Mouse (Mus musculus) liver, adult (tissue): ENCODE results near the gene Btg1.

Source experiments
- GATA4 ChIP-seq: IDR thresholded peaks from 2 replicates; pipeline ENCODE4 v1.6.1; 2014; ENCODE audit warnings: mild to moderate bottlenecking, low read length; ENCODE audit not compliant: insufficient replicate concordance

Gene Btg1

GRCm38 (mm10) chr10:96616709-96617116 is at the start of gene Btg1:
Gene Btg1, plus strand, starts transcription at chr10:96617006.
- peak; percentile 59; the same call in 1 of the 2 replicates for TF ChIP-seq GATA4

DNA sequence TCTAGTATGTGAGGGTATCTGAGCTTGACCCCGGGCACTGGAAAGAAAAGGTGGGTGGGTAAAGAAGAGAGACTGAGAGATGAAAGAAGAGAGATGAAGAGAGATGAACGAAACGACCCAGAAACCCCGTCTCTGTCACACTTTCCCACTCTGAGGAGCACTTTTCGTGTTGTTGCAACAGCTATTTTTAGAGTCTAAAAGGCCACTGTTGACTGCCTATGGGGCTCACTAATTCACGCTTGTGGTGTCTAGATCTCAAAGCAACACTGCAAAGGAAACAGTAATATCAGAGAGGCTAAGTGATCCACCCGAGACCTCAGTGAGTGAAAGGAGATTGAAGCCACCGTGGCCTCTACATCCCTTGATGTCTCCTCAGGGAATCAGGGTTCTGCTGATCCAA is 47.3 kb upstream of the Btg1 start:
- no peak for TF ChIP-seq GATA4

- no peak for TF ChIP-seq GATA4
These were observed 45.6 kb upstream of the Btg1 start for GRCm38 (mm10) chr10:96571176-96571575.

DNA sequence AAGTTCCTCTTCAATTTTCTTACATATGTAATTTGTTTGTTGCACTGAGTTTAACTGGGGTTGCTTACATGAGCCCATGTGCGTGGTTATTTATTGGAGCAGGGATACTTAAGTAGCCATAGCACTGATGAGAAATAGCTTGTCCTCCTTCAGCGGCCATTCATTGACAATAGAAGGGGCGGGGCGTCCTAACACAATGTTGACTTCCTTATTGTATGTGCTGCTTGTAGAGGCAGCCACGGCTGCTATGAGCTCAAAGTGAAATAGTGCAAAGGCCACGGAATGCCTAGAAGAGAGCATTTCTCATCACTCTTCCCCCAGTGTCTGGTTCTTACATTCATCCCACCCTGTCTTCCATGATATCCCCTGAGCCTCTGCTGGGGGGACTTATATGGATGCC is 42.0 kb upstream of the Btg1 start:
- no peak for TF ChIP-seq GATA4

GRCm38 (mm10) chr10:96575338-96575737 is 41.5 kb upstream of the Btg1 start:
- TF ChIP-seq GATA4: no peak

DNA sequence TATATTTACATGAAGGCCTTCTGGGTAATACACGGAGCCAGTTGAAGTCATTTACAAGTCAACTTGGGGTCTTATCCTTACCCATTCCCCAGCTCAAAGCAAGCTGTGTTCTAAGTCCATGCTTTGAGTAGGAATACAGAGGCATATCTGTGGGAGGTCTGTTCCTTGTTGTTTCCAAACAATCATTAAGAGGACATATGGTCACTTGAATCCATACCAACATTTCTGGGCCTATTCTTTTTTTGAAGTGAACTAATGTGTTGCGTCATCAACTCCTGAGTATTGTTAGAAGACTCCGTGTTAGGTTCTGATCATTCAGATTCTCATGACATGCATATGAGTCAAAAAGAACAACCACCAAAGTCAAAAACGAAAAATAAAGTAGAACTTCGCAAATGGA is 37.9 kb upstream of the Btg1 start:
- TF ChIP-seq GATA4: no peak

DNA sequence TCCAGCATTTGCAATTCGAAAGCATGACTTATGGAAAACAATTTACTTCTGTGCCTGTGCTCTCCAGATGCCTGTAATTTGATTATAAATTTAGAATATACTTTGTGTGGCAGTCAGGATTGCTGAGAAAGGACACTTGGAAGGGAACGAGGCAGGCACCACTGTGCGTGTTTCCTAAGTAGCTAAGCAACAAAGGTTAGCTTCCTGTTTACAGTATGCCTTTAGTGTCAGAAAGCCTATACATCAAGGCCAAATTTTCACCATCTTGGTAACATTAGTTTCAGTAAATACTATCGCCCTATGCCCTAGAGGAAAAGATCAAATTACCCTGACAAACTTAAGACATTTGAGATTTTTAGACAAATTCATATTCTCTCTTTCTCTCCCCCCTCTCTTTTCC is 37.4 kb upstream of the Btg1 start:
- TF ChIP-seq GATA4: no peak

DNA sequence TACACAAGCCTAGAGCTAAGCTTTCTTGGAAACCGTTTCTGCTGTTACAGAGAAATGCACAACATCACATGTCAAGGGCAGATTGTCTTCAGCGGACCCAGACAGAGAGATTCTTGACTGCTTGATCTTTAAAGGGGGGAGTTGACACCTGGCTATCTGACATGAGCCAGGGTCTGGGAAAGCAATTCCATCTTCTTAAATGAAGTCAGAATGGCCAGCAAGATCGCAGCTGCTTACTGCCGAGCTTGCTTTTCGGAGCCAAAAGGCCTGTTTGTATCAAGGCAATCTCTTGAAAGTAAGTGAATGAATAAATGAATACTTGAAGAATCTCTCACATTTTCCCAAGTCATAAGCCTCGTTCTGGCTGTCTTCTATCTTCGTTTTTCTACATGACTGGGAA is 36.6 kb upstream of the Btg1 start:
- no peak for TF ChIP-seq GATA4

GRCm38 (mm10) chr10:96581232-96581631 is 35.6 kb upstream of the Btg1 start:
- no peak for TF ChIP-seq GATA4

- no peak for TF ChIP-seq GATA4
These were observed 30.5 kb upstream of the Btg1 start for GRCm38 (mm10) chr10:96586191-96586880.

DNA sequence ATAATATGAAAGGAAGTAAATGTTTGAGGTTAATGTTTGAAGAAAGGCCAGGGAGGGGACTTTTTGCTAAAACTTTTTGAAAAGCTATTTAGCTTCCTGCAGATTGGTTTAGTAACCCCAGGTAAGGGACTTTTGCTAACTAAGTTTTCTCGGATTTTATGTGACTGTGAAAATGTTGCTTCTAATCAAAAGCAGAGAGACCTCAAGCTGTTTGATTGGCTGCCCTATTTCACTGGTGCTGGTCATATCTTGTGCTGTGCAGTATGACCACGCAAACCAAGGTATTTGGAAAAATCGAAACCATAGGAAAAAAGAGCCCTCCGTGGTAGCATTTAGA is 30.0 kb upstream of the Btg1 start:
- no peak for TF ChIP-seq GATA4

DNA sequence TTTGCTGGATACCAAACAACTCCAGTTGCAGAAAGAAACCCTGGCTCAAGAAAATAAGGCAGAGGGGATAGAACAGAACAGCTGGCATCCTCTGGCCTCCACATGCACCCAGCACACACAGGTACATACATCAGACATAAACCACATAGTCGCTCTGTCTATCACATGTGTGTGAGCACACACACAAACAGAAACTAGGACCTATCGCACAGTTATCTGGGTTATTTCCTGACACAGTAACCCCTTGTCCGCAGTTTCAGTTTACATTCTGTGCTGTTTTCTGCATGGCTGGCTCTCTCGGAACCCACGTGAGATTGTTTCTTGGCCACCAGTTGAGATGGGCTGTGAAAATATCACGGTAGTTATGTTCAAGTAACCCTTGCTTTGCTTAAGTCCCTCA is 28.6 kb upstream of the Btg1 start:
- no peak for TF ChIP-seq GATA4

DNA sequence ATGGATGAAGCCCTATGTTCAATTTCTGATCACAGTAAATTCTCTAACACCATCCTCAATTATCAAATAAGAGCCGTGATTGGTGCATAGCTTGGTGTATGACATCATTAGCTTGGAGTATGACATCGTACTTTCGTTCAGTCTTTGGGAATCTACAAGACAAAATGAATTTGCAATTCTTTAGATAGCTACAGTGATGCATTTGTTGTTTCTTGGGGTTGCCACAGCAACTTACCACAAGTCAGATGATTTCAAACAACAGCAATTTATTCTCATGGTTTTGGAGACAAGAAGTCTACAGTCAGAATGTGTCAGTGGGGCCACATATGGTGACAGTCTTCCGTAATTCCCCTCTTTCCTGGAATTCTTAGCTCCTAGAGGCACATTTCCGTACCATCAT is 27.0 kb upstream of the Btg1 start:
- no peak for TF ChIP-seq GATA4

DNA sequence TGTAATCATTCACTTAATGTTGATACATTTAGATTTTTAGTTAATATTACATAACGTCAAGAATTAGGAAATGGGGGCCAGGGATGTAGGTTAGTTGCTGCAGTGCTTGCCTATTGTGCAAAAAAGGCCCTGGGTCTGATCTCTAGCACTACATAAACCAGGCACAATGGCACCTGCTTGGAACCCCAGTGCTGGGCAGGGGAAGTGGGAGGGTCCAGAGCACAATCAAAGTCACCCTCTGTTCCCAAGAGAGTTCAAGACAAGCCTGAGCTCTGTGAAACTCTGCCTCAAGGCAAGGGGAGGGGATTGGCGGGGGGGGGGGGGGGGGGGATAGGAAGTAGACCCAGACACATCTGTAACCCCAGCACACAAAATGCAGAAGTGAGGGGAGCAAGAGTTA is 24.7 kb upstream of the Btg1 start:
- no peak for TF ChIP-seq GATA4

- no peak for TF ChIP-seq GATA4
These were observed 21.2 kb upstream of the Btg1 start for GRCm38 (mm10) chr10:96595435-96596132.

- TF ChIP-seq GATA4: no peak
These were observed 20.4 kb upstream of the Btg1 start for GRCm38 (mm10) chr10:96596411-96596810.

DNA sequence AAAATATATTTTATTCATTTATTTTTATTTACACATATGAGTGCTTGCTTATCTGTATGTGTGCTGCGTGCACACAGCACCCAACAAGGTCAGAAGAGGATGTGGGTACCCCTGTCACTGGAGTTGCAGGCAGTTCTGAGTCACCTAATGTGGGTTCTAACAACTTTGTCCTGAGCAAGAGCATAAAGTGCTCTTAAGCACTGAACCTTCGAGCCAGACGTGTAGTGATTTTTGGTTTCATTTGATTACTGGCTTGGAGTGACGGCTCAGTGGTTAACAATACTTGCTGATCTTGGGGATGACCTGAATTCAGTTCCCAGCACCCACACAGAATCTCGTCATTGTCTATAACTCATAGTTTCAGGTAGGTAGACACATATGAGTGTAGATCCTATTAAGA is 17.2 kb upstream of the Btg1 start:
- TF ChIP-seq GATA4: no peak
